Mouse (Mus musculus): ENCODE data around the gene Olfr1048. TPM values are rescaled to one million over a fixed set of nuclear protein-coding genes. Genes with fewer than 3 reads are reported as not detected.

The Olfr1048 gene
- polyA plus RNA-seq, 1 experiment from 2014 or later: not detected

Other genes with a start within 250 kb of the Olfr1048 start
- not detected in 2 replicates for gene Olfr1031, start 250.0 kb downstream of the Olfr1048 start, polyA plus RNA-seq (2014; fragmentation: Nextera tagmentation; extraction: Ambion mirVana)
- not detected in 2 replicates for gene Olfr1032, start 234.7 kb downstream of the Olfr1048 start, polyA plus RNA-seq (2014; fragmentation: Nextera tagmentation; extraction: Ambion mirVana)
- gene Olfr1033, start 219.7 kb downstream of the Olfr1048 start, polyA plus RNA-seq (2014; fragmentation: Nextera tagmentation; extraction: Ambion mirVana): not detected in 2 replicates
- gene Olfr1034, start 194.4 kb downstream of the Olfr1048 start, polyA plus RNA-seq (2014; fragmentation: Nextera tagmentation; extraction: Ambion mirVana): not detected in 2 replicates
- gene Olfr1036, start 166.3 kb downstream of the Olfr1048 start, polyA plus RNA-seq (2014; fragmentation: Nextera tagmentation; extraction: Ambion mirVana): not detected in 2 replicates
- gene Olfr1037, start 152.9 kb downstream of the Olfr1048 start, polyA plus RNA-seq (2014; fragmentation: Nextera tagmentation; extraction: Ambion mirVana): not detected in 2 replicates
- gene Olfr1039, start 104.4 kb downstream of the Olfr1048 start, polyA plus RNA-seq (2014; fragmentation: Nextera tagmentation; extraction: Ambion mirVana): not detected in 2 replicates
- gene Olfr1040, start 93.6 kb downstream of the Olfr1048 start, polyA plus RNA-seq (2014; fragmentation: Nextera tagmentation; extraction: Ambion mirVana): not detected in 2 replicates
- not detected in 2 replicates for gene Olfr1042, start 78.5 kb downstream of the Olfr1048 start, polyA plus RNA-seq (2014; fragmentation: Nextera tagmentation; extraction: Ambion mirVana)
- gene Olfr1043, start 72.8 kb downstream of the Olfr1048 start, polyA plus RNA-seq (2014; fragmentation: Nextera tagmentation; extraction: Ambion mirVana): not detected in 2 replicates
- gene Olfr1044, start 62.5 kb downstream of the Olfr1048 start, polyA plus RNA-seq (2014; fragmentation: Nextera tagmentation; extraction: Ambion mirVana): not detected in 2 replicates
- gene Olfr52, start 54.6 kb downstream of the Olfr1048 start, polyA plus RNA-seq (2014; fragmentation: Nextera tagmentation; extraction: Ambion mirVana): not detected in 2 replicates
- not detected in 2 replicates for gene Olfr1045, start 37.3 kb downstream of the Olfr1048 start, polyA plus RNA-seq (2014; fragmentation: Nextera tagmentation; extraction: Ambion mirVana)
- not detected in 2 replicates for gene Olfr1046, start 21.0 kb downstream of the Olfr1048 start, polyA plus RNA-seq (2014; fragmentation: Nextera tagmentation; extraction: Ambion mirVana)
- gene Olfr1047, start 8.9 kb downstream of the Olfr1048 start, polyA plus RNA-seq (2014; fragmentation: Nextera tagmentation; extraction: Ambion mirVana): not detected in 2 replicates
- not detected in 2 replicates for gene Olfr1049, start 18.0 kb upstream of the Olfr1048 start, polyA plus RNA-seq (2014; fragmentation: Nextera tagmentation; extraction: Ambion mirVana)
- gene Olfr1051, start 38.8 kb upstream of the Olfr1048 start, polyA plus RNA-seq (2014; fragmentation: Nextera tagmentation; extraction: Ambion mirVana): not detected in 2 replicates
- not detected in 2 replicates for gene Olfr1052, start 52.2 kb upstream of the Olfr1048 start, polyA plus RNA-seq (2014; fragmentation: Nextera tagmentation; extraction: Ambion mirVana)
- gene Olfr1053, start 75.0 kb upstream of the Olfr1048 start, polyA plus RNA-seq (2014; fragmentation: Nextera tagmentation; extraction: Ambion mirVana): not detected in 2 replicates
- not detected in 2 replicates for gene Olfr1054, start 95.1 kb upstream of the Olfr1048 start, polyA plus RNA-seq (2014; fragmentation: Nextera tagmentation; extraction: Ambion mirVana)
- not detected in 2 replicates for gene Olfr1055, start 110.0 kb upstream of the Olfr1048 start, polyA plus RNA-seq (2014; fragmentation: Nextera tagmentation; extraction: Ambion mirVana)
- not detected in 2 replicates for gene Olfr1056, start 122.2 kb upstream of the Olfr1048 start, polyA plus RNA-seq (2014; fragmentation: Nextera tagmentation; extraction: Ambion mirVana)
- gene Olfr1057, start 138.1 kb upstream of the Olfr1048 start, polyA plus RNA-seq (2014; fragmentation: Nextera tagmentation; extraction: Ambion mirVana): not detected in 2 replicates
- gene Olfr1058, start 148.3 kb upstream of the Olfr1048 start, polyA plus RNA-seq (2014; fragmentation: Nextera tagmentation; extraction: Ambion mirVana): not detected in 2 replicates
- not detected in 2 replicates for gene Olfr1061, start 173.8 kb upstream of the Olfr1048 start, polyA plus RNA-seq (2014; fragmentation: Nextera tagmentation; extraction: Ambion mirVana)
- gene Olfr1062, start 186.5 kb upstream of the Olfr1048 start, polyA plus RNA-seq (2014; fragmentation: Nextera tagmentation; extraction: Ambion mirVana): not detected in 2 replicates
- gene Olfr1065, start 210.3 kb upstream of the Olfr1048 start, polyA plus RNA-seq (2014; fragmentation: Nextera tagmentation; extraction: Ambion mirVana): not detected in 2 replicates
- gene Olfr1066, start 216.0 kb upstream of the Olfr1048 start, polyA plus RNA-seq (2014; fragmentation: Nextera tagmentation; extraction: Ambion mirVana): not detected in 2 replicates
- gene Olfr228, start 247.1 kb upstream of the Olfr1048 start, polyA plus RNA-seq (2014; fragmentation: Nextera tagmentation; extraction: Ambion mirVana): not detected in 2 replicates

Measured in hindbrain, embryonic 11.5 days (tissue).